9 mouse cellular contexts compared by ENCODE assay signal in the genomic region with DNA sequence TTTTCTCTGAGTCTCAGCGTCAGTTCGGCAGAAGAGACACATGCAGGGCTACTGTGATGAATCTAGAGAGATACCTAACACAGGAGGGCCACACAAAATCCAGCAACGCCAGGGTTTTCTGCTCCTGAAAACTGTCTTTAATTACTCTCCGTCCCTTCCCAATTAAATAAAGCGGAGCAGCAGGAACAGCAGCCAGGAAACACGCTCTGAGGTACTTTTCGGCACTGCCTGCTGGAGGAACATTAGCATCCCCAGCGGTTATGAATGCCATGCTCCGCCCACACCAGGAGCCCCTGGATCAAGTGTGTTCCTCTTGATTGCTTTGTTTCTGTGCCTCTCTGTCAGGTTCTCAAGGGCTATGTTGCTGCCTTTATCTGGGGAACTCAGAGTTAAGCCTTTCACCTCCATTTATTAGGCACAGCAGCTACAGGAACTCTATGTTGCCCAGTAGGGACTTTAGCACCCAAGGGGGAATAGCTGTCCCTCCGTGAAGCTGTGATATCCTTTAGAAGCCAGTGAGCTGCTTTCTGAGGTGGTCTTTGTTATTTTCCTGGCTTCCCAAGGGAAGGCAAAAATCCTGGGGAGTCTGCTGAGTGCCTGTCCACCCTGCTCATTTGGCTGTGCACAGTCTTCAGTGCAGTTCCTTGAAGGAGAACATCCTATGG.
DNase-seq lines count a peak whose midpoint lies in the region; ATAC-seq lines count a peak whose summit lies in the region.
"Had no signal": no experiment of that assay in that cellular context is flagged by ENCODE, and none has a peak within 500 bp of the region (broad histone marks: within the 10 kb centered on the region; RNA-seq: fewer than 3 reads in every experiment).

No protein-coding gene starts in this region.

- H3K9ac ChIP-seq in heart, embryonic 12.5 days = 0 out of 2 replicates have a peak overlapping the region, but pooled peaks have one; percentile 37
- no peak overlapping the region for H3K9ac ChIP-seq in hindbrain, embryonic 11.5 days (ENCODE audit: low read depth, low read length)
- H3K9ac ChIP-seq in midbrain, embryonic 15.5 days = no peak overlapping the region

- intact Hi-C loops in gastrocnemius, postnatal 14 days (cut with DNase I; ENCODE audit: low total_unique reads) = no loop called here

- H3K4me1 ChIP-seq in heart, embryonic 12.5 days (replicated peaks) = peaks cover 22% of the 10 kb centered on the region
- H3K4me1 ChIP-seq in hindbrain, embryonic 11.5 days (replicated peaks; ENCODE audit: control insufficient read depth, insufficient read depth, low read length) = no peaks in the 10 kb centered on the region; the same call in 1 of the 2 replicates
- peaks cover 39% of the 10 kb centered on the region for H3K4me1 ChIP-seq in midbrain, embryonic 15.5 days

- H3K9me3 ChIP-seq in heart, embryonic 12.5 days (replicated peaks) = peaks cover 3% of the 10 kb centered on the region; the same call in 1 of the 2 replicates
- H3K9me3 ChIP-seq in hindbrain, embryonic 11.5 days (ENCODE audit: control insufficient read depth, low read length) = no peaks in the 10 kb centered on the region
- no peaks in the 10 kb centered on the region for H3K9me3 ChIP-seq in midbrain, embryonic 15.5 days

- ATAC-seq in heart, embryonic 12.5 days (ENCODE audit: insufficient number of reproducible peaks, low FRiP score) = no peak
- no peak for ATAC-seq in hindbrain, embryonic 11.5 days (ENCODE audit: low FRiP score)
- no peak for ATAC-seq in midbrain, embryonic 15.5 days (replicated peaks)

- DNase-seq in heart, adult 9 months (ENCODE audit: low spot score in 2 of 2) = no peak
- peak; percentile 70 for DNase-seq in embryo, embryonic 10.5 days (ENCODE audit: low spot score)
- peak; percentile 52 for DNase-seq in hindbrain, embryonic 11.5 days (ENCODE audit: low spot score)
- DNase-seq in right cerebral cortex, postnatal 4 days = no peak
- DNase-seq in thymus, postnatal 36 days = no peak
- DNase-seq in gastrocnemius, postnatal 14 days = no peak
- DNase-seq: heart, postnatal 10 days had no signal

- H3K27me3 ChIP-seq in heart, embryonic 12.5 days (replicated peaks) = 0 out of 2 replicates have a peak, but pooled peaks cover 8% of the 10 kb centered on the region
- no peaks in the 10 kb centered on the region for H3K27me3 ChIP-seq in hindbrain, embryonic 11.5 days (ENCODE audit: control insufficient read depth, insufficient read depth, low read length)
- H3K27me3 ChIP-seq in midbrain, embryonic 15.5 days (replicated peaks) = no peaks in the 10 kb centered on the region

- no peaks in the 10 kb centered on the region for H3K36me3 ChIP-seq in heart, embryonic 12.5 days
- H3K36me3 ChIP-seq in hindbrain, embryonic 11.5 days (ENCODE audit: control insufficient read depth, insufficient read depth, low read length) = no peaks in the 10 kb centered on the region
- no peaks in the 10 kb centered on the region for H3K36me3 ChIP-seq in midbrain, embryonic 15.5 days (replicated peaks)

- H3K27ac ChIP-seq in heart, embryonic 12.5 days (ENCODE audit: poor library complexity, severe bottlenecking) = no peak overlapping the region
- peak overlapping the region; percentile 76 for H3K27ac ChIP-seq in hindbrain, embryonic 11.5 days (ENCODE audit: low read depth, low read length)
- peak overlapping the region; percentile 80 for H3K27ac ChIP-seq in midbrain, embryonic 15.5 days

- peak overlapping the region; percentile 54 for H3K4me2 ChIP-seq in heart, embryonic 12.5 days
- no peak overlapping the region for H3K4me2 ChIP-seq in hindbrain, embryonic 11.5 days (replicated peaks; ENCODE audit: low read depth, low read length)
- peak overlapping the region; percentile 29 for H3K4me2 ChIP-seq in midbrain, embryonic 15.5 days

- WGBS in heart, embryonic 12.5 days = 20% methylated on average over 10 of the region's 10 CpGs
- 14% methylated on average over 10 of the region's 10 CpGs for WGBS in hindbrain, embryonic 11.5 days
- WGBS in midbrain, embryonic 15.5 days = 6% methylated on average over 10 of the region's 10 CpGs

- no peak overlapping the region for H3K4me3 ChIP-seq in heart, embryonic 12.5 days
- H3K4me3 ChIP-seq in hindbrain, embryonic 11.5 days (ENCODE audit: low read depth, low read length) = no peak overlapping the region
- H3K4me3 ChIP-seq in midbrain, embryonic 15.5 days = no peak overlapping the region

Comparison
In these comparisons a context has a peak if more than half of its experiments do, and no peak if none do; other contexts are left out.
1. DNase-seq: peak in embryo, embryonic 10.5 days (single experiment) and hindbrain, embryonic 11.5 days (single experiment); none in heart, adult 9 months (0 of 2), right cerebral cortex, postnatal 4 days (single experiment), thymus, postnatal 36 days (0 of 2) and gastrocnemius, postnatal 14 days (single experiment).